Mouse (Mus musculus) kidney, adult 2 months (tissue): ENCODE measurements around the gene Thra. TPM values are rescaled to one million over a fixed set of nuclear protein-coding genes. Genes with fewer than 3 reads are reported as not detected.

ENCODE experiments used
- DNase-seq: peaks from one replicate; pipeline ENCODE4 v3.0.0; 2021
- H3K27ac ChIP-seq: fragments of 200-500 bp; 2 replicates; pipeline ENCODE4 v1.5.1; 2012; ENCODE audit warnings: low read depth, low read length, control low read depth, inconsistent platforms; ENCODE audit not compliant: insufficient read depth
- H3K27me3 ChIP-seq: fragments of 200-500 bp; replicated peaks from 2 replicates; pipeline ENCODE4 v1.6.1; 2012; ENCODE audit warnings: mild to moderate bottlenecking, moderate library complexity, low read length, inconsistent platforms; ENCODE audit not compliant: control insufficient read depth, insufficient read depth
- H3K36me3 ChIP-seq: fragments of 200-500 bp; 2 replicates; pipeline ENCODE4 v1.6.1; 2012; ENCODE audit warnings: mild to moderate bottlenecking, moderate library complexity, low read length, inconsistent platforms; ENCODE audit not compliant: control insufficient read depth, insufficient read depth
- H3K4me1 ChIP-seq: fragments of 200-500 bp; 2 replicates; pipeline ENCODE4 v1.6.1; 2011; ENCODE audit warnings: low read length; ENCODE audit not compliant: control insufficient read depth, insufficient read depth
- H3K4me3 ChIP-seq: fragments of 200-500 bp; 2 replicates; pipeline ENCODE4 v1.5.1; 2011; ENCODE audit warnings: mild to moderate bottlenecking, low read depth, low read length, control low read depth; ENCODE audit not compliant: insufficient read depth
- CTCF ChIP-seq: fragments of 200-500 bp; conservative IDR thresholded peaks from 2 replicates; pipeline ENCODE4 v1.5.1; 2011; ENCODE audit warnings: low read depth, mild to moderate bottlenecking, control low read depth, low read length, moderate library complexity, mixed read lengths; ENCODE audit not compliant: insufficient read depth, insufficient read length
- POLR2A ChIP-seq: fragments of 200-500 bp; IDR thresholded peaks from one replicate; pipeline ENCODE4 v1.6.1; 2011; ENCODE audit warnings: low read depth, low read length, control low read depth
- WGBS: fragments of 180-500 bp; shearing (Covaris S2); methylation state at CpG from one replicate; pipeline ENCODE4 v1.1.7; 2018; 5-methylcytosine and 5-hydroxymethylcytosine counted together
- polyA plus RNA-seq: library from polyadenylated mRNA; depleted of rRNA; stranded (reverse); fragments of >200 nt; gene quantifications from 2 replicates; pipeline ENCODE4 v1.2.3, GENCODE M21; 2012

Gene Thra
- polyA plus RNA-seq, 1 experiment: 92.7 TPM

- H3K27ac ChIP-seq: peak overlapping the region; percentile 61
- H3K27me3 ChIP-seq: no peaks in the 10 kb centered on the region
- WGBS: 35% methylated on average over 12 of the region's 12 CpGs
- no peaks in the 10 kb centered on the region for H3K36me3 ChIP-seq
- H3K4me1 ChIP-seq: peaks cover 70% of the 10 kb centered on the region
- TF ChIP-seq POLR2A (no peak), CTCF (no peak)
- no peak overlapping the region for H3K4me3 ChIP-seq
- peak; percentile 45 for DNase-seq
These were observed 5.8 kb downstream of the Thra start for GRCm38 (mm10) chr11:98745932-98746853.

- peaks cover 77% of the 10 kb centered on the region for H3K4me1 ChIP-seq
- peak overlapping the region; percentile 4; the same call in 1 of the 2 replicates for H3K4me3 ChIP-seq
- no peaks in the 10 kb centered on the region for H3K36me3 ChIP-seq
- H3K27me3 ChIP-seq: no peaks in the 10 kb centered on the region
- DNase-seq: peak; percentile 90
- WGBS: 6% methylated on average over 19 of the region's 19 CpGs
- TF ChIP-seq POLR2A (no peak), CTCF (no peak)
- peak overlapping the region; percentile 61 for H3K27ac ChIP-seq
These were observed 6.6 kb downstream of the Thra start for GRCm38 (mm10) chr11:98746855-98747693.

- Histone ChIP-seq H3K4me3 (no peak overlapping the region), H3K27ac (peak overlapping the region; percentile 61), H3K4me1 (peaks cover 83% of the 10 kb centered on the region), H3K27me3 (no peaks in the 10 kb centered on the region), H3K36me3 (no peaks in the 10 kb centered on the region)
- no peak for DNase-seq
- 21% methylated on average over 6 of the region's 6 CpGs for WGBS
- TF ChIP-seq CTCF (no peak), POLR2A (no peak)
These were observed 7.5 kb downstream of the Thra start for GRCm38 (mm10) chr11:98747804-98748505.

GRCm38 (mm10) chr11:98748506-98749416, 8.3 kb downstream of the Thra start:
- Histone ChIP-seq H3K4me3 (no peak overlapping the region), H3K27me3 (no peaks in the 10 kb centered on the region), H3K4me1 (peaks cover 84% of the 10 kb centered on the region), H3K36me3 (no peaks in the 10 kb centered on the region), H3K27ac (peak overlapping the region; percentile 45; the same call in 1 of the 2 replicates)
- TF ChIP-seq CTCF (no peak), POLR2A (no peak)
- DNase-seq: peak; percentile 54
- 38% methylated on average over 15 of the region's 15 CpGs for WGBS

GRCm38 (mm10) chr11:98749716-98750115, 9.3 kb downstream of the Thra start:
- Histone ChIP-seq H3K36me3 (no peaks in the 10 kb centered on the region), H3K4me3 (no peak overlapping the region), H3K27me3 (no peaks in the 10 kb centered on the region), H3K27ac (peak overlapping the region; percentile 37; the same call in 1 of the 2 replicates), H3K4me1 (peaks cover 84% of the 10 kb centered on the region)
- 21% methylated on average over 5 of the region's 5 CpGs for WGBS
- TF ChIP-seq POLR2A (no peak), CTCF (no peak)
- peak; percentile 38 for DNase-seq
